Mouse (Mus musculus) adrenal gland, postnatal 36 days (tissue): ENCODE measurements around the gene Gm21905. TPM values are rescaled to one million over a fixed set of nuclear protein-coding genes. Genes with fewer than 3 reads are reported as not detected.

Experiments used
- DNase-seq, 2 experiments: peaks; one replicate each; pipeline ENCODE4 v3.0.0; 2021; ENCODE audit warnings: mixed read lengths in 1 of 2
- long read RNA-seq, 2 experiments: library from polyadenylated mRNA; stranded (forward); transcript quantifications; one replicate each; pipeline ENCODE4 v2.0.0; 2021; ENCODE audit warnings: borderline sequencing depth in 2 of 2
- total RNA-seq, 2 experiments: library from RNA; stranded (reverse); gene quantifications; 2 replicates each; pipeline ENCODE4 v1.2.3; 2021

The Gm21905 gene
- total RNA-seq: not detected
- long read RNA-seq, experiment 1: 0 reads
- long read RNA-seq, experiment 2: 0 reads

GRCm38 (mm10) chr5:67946321-67946720 is at the start of gene Gm21905:
TSS of gene Gm21905 (minus strand) at chr5:67946421.
- DNase-seq: no peak

- DNase-seq: no peak
Observed at GRCm38 (mm10) chr5:67990426-67990825, 44.2 kb upstream of the Gm21905 start.

- DNase-seq: no peak
Observed at GRCm38 (mm10) chr5:67981946-67982526, 35.8 kb upstream of the Gm21905 start.

- DNase-seq: no peak
Observed at GRCm38 (mm10) chr5:67969536-67969935, 23.3 kb upstream of the Gm21905 start.

GRCm38 (mm10) chr5:67961708-67962629 is 15.7 kb upstream of the Gm21905 start:
- no peak for DNase-seq

- no peak for DNase-seq
Observed at GRCm38 (mm10) chr5:67955486-67955885, 9.3 kb upstream of the Gm21905 start.

- no peak for DNase-seq
Observed at GRCm38 (mm10) chr5:67954097-67954496, 7.9 kb upstream of the Gm21905 start.

GRCm38 (mm10) chr5:67948074-67948473 is 1.9 kb upstream of the Gm21905 start:
- no peak for DNase-seq

GRCm38 (mm10) chr5:67947006-67947405 is 785 bp upstream of the Gm21905 start:
- DNase-seq: peak in 1 of 2 experiments; percentile 1

- DNase-seq: no peak
Observed at GRCm38 (mm10) chr5:67944074-67944785, 2.0 kb downstream of the Gm21905 start.

GRCm38 (mm10) chr5:67943199-67943598 is 3.0 kb downstream of the Gm21905 start:
- DNase-seq: peak in 1 of 2 experiments; percentile 4

- DNase-seq: no peak
Observed at GRCm38 (mm10) chr5:67941369-67941768, 4.9 kb downstream of the Gm21905 start, which contains the start of gene Gm5108. TSS of gene Gm5108 (plus strand) at chr5:67941669.

- DNase-seq: no peak
Observed at GRCm38 (mm10) chr5:67931623-67932022, 14.6 kb downstream of the Gm21905 start.

- DNase-seq: no peak
Observed at GRCm38 (mm10) chr5:67930584-67930983, 15.6 kb downstream of the Gm21905 start.

GRCm38 (mm10) chr5:67904555-67904954 is 41.7 kb downstream of the Gm21905 start:
- no peak for DNase-seq

- no peak for DNase-seq
Observed at GRCm38 (mm10) chr5:67898921-67899320, 47.3 kb downstream of the Gm21905 start.

- no peak for DNase-seq
Observed at GRCm38 (mm10) chr5:67884422-67885210, 61.6 kb downstream of the Gm21905 start.

GRCm38 (mm10) chr5:67883564-67884171 is 62.6 kb downstream of the Gm21905 start:
- no peak for DNase-seq
